Mouse (Mus musculus): Measurements from ENCODE around the gene C87414.
"Not testable (repeated sequence)": the region's sequence is repeated elsewhere in the genome, so short reads cannot be mapped to it uniquely, and the experiment has no call there.

The C87414 gene

GRCm38 (mm10) chr5:93671451-93671850, at the start of gene C87414:
TSS of gene C87414 (minus strand) at chr5:93671551.
- not testable (repeated sequence) for DNase-seq (ENCODE audit: low spot score)

- not testable (repeated sequence) for DNase-seq (ENCODE audit: low spot score)
These were observed 13.3 kb upstream of the C87414 start for GRCm38 (mm10) chr5:93684661-93685060.
